Mouse (Mus musculus): ENCODE measurements at regions not wholly inside any gene's neighbourhood (a gene's known extent, or its start where the extent isn't known, plus 50 kb on each side); places are given as distances from the start of the nearest gene placed in this dataset.

GRCm38 (mm10) chr12:77742716-77743115, 451.3 kb upstream of the Gm6657 start:
- TF ChIP-seq POLR2A (IDR thresholded peaks at IDR 0.05; ENCODE audit: insufficient read depth, low read length) = no peak
- TF ChIP-seq CTCF (IDR thresholded peaks at IDR 0.05; ENCODE audit: low read depth, low read length) = no peak
- no peak for TF ChIP-seq EP300 (IDR thresholded peaks at IDR 0.05; ENCODE audit: insufficient read depth, low read depth, low read length)
- Histone ChIP-seq H3K4me3 (ENCODE audit: low read depth, low read length) (no peak overlapping the region), H3K9ac (ENCODE audit: low read depth, poor library complexity, severe bottlenecking) (no peak overlapping the region), H3K27me3 (ENCODE audit: control insufficient read depth, insufficient read depth, low read length, poor library complexity, severe bottlenecking) (no peaks in the 10 kb centered on the region), H3K36me3 (ENCODE audit: control insufficient read depth, insufficient read depth, low read length, poor library complexity, severe bottlenecking) (no peaks in the 10 kb centered on the region), H3K27ac (ENCODE audit: insufficient read depth, low read length) (no peak overlapping the region), H3K9me3 (replicated peaks; ENCODE audit: control insufficient read depth, insufficient read depth, low read length, poor library complexity, severe bottlenecking) (no peaks in the 10 kb centered on the region), H3K4me1 (ENCODE audit: control insufficient read depth, insufficient read depth, low read length) (no peaks in the 10 kb centered on the region)

GRCm38 (mm10) chr12:77749438-77750007, 444.5 kb upstream of the Gm6657 start:
- Histone ChIP-seq H3K27ac (ENCODE audit: insufficient read depth, low read length) (no peak overlapping the region), H3K27me3 (ENCODE audit: control insufficient read depth, insufficient read depth, low read length, poor library complexity, severe bottlenecking) (no peaks in the 10 kb centered on the region), H3K4me3 (ENCODE audit: low read depth, low read length) (no peak overlapping the region), H3K36me3 (ENCODE audit: control insufficient read depth, insufficient read depth, low read length, poor library complexity, severe bottlenecking) (no peaks in the 10 kb centered on the region), H3K4me1 (ENCODE audit: control insufficient read depth, insufficient read depth, low read length) (no peaks in the 10 kb centered on the region), H3K9ac (ENCODE audit: low read depth, poor library complexity, severe bottlenecking) (no peak overlapping the region), H3K9me3 (replicated peaks; ENCODE audit: control insufficient read depth, insufficient read depth, low read length, poor library complexity, severe bottlenecking) (no peaks in the 10 kb centered on the region)
- no peak for TF ChIP-seq EP300 (IDR thresholded peaks at IDR 0.05; ENCODE audit: insufficient read depth, low read depth, low read length)
- no peak for TF ChIP-seq POLR2A (IDR thresholded peaks at IDR 0.05; ENCODE audit: insufficient read depth, low read length)
- TF ChIP-seq CTCF (IDR thresholded peaks at IDR 0.05; ENCODE audit: low read depth, low read length) = no peak

GRCm38 (mm10) chr12:77752181-77752580, 441.9 kb upstream of the Gm6657 start:
- TF ChIP-seq CTCF (IDR thresholded peaks at IDR 0.05; ENCODE audit: low read depth, low read length) (no peak), EP300 (IDR thresholded peaks at IDR 0.05; ENCODE audit: insufficient read depth, low read depth, low read length) (no peak), POLR2A (IDR thresholded peaks at IDR 0.05; ENCODE audit: insufficient read depth, low read length) (no peak)
- no peak overlapping the region for H3K4me3 ChIP-seq (ENCODE audit: low read depth, low read length)
- H3K4me1 ChIP-seq (ENCODE audit: control insufficient read depth, insufficient read depth, low read length) = no peaks in the 10 kb centered on the region
- H3K36me3 ChIP-seq (ENCODE audit: control insufficient read depth, insufficient read depth, low read length, poor library complexity, severe bottlenecking) = no peaks in the 10 kb centered on the region
- H3K9me3 ChIP-seq (replicated peaks; ENCODE audit: control insufficient read depth, insufficient read depth, low read length, poor library complexity, severe bottlenecking) = no peaks in the 10 kb centered on the region
- H3K27ac ChIP-seq (ENCODE audit: insufficient read depth, low read length) = no peak overlapping the region
- no peaks in the 10 kb centered on the region for H3K27me3 ChIP-seq (ENCODE audit: control insufficient read depth, insufficient read depth, low read length, poor library complexity, severe bottlenecking)
- H3K9ac ChIP-seq (ENCODE audit: low read depth, poor library complexity, severe bottlenecking) = no peak overlapping the region

- Histone ChIP-seq H3K4me1 (ENCODE audit: control insufficient read depth, insufficient read depth, low read length) (no peaks in the 10 kb centered on the region), H3K27ac (ENCODE audit: insufficient read depth, low read length) (no peak overlapping the region), H3K27me3 (ENCODE audit: control insufficient read depth, insufficient read depth, low read length, poor library complexity, severe bottlenecking) (no peaks in the 10 kb centered on the region), H3K4me3 (ENCODE audit: low read depth, low read length) (no peak overlapping the region), H3K9ac (ENCODE audit: low read depth, poor library complexity, severe bottlenecking) (no peak overlapping the region), H3K9me3 (replicated peaks; ENCODE audit: control insufficient read depth, insufficient read depth, low read length, poor library complexity, severe bottlenecking) (no peaks in the 10 kb centered on the region), H3K36me3 (ENCODE audit: control insufficient read depth, insufficient read depth, low read length, poor library complexity, severe bottlenecking) (no peaks in the 10 kb centered on the region)
- no peak for TF ChIP-seq POLR2A (IDR thresholded peaks at IDR 0.05; ENCODE audit: insufficient read depth, low read length)
- no peak for TF ChIP-seq EP300 (IDR thresholded peaks at IDR 0.05; ENCODE audit: insufficient read depth, low read depth, low read length)
- TF ChIP-seq CTCF (IDR thresholded peaks at IDR 0.05; ENCODE audit: low read depth, low read length) = no peak
These were observed 438.0 kb upstream of the Gm6657 start for GRCm38 (mm10) chr12:77756021-77756420.

GRCm38 (mm10) chr12:77760976-77761375, 433.1 kb upstream of the Gm6657 start:
- Histone ChIP-seq H3K4me3 (ENCODE audit: low read depth, low read length) (no peak overlapping the region), H3K9ac (ENCODE audit: low read depth, poor library complexity, severe bottlenecking) (no peak overlapping the region), H3K27ac (ENCODE audit: insufficient read depth, low read length) (no peak overlapping the region), H3K4me1 (ENCODE audit: control insufficient read depth, insufficient read depth, low read length) (no peaks in the 10 kb centered on the region), H3K27me3 (ENCODE audit: control insufficient read depth, insufficient read depth, low read length, poor library complexity, severe bottlenecking) (no peaks in the 10 kb centered on the region), H3K36me3 (ENCODE audit: control insufficient read depth, insufficient read depth, low read length, poor library complexity, severe bottlenecking) (no peaks in the 10 kb centered on the region), H3K9me3 (replicated peaks; ENCODE audit: control insufficient read depth, insufficient read depth, low read length, poor library complexity, severe bottlenecking) (no peaks in the 10 kb centered on the region)
- TF ChIP-seq CTCF (IDR thresholded peaks at IDR 0.05; ENCODE audit: low read depth, low read length) (no peak), EP300 (IDR thresholded peaks at IDR 0.05; ENCODE audit: insufficient read depth, low read depth, low read length) (no peak), POLR2A (IDR thresholded peaks at IDR 0.05; ENCODE audit: insufficient read depth, low read length) (no peak)

GRCm38 (mm10) chr12:77776011-77776546, 418.0 kb upstream of the Gm6657 start:
- TF ChIP-seq POLR2A (IDR thresholded peaks at IDR 0.05; ENCODE audit: insufficient read depth, low read length) = no peak
- TF ChIP-seq EP300 (IDR thresholded peaks at IDR 0.05; ENCODE audit: insufficient read depth, low read depth, low read length) = no peak
- TF ChIP-seq CTCF (IDR thresholded peaks at IDR 0.05; ENCODE audit: low read depth, low read length) = no peak
- Histone ChIP-seq H3K27me3 (ENCODE audit: control insufficient read depth, insufficient read depth, low read length, poor library complexity, severe bottlenecking) (no peaks in the 10 kb centered on the region), H3K27ac (ENCODE audit: insufficient read depth, low read length) (no peak overlapping the region), H3K9ac (ENCODE audit: low read depth, poor library complexity, severe bottlenecking) (no peak overlapping the region), H3K9me3 (replicated peaks; ENCODE audit: control insufficient read depth, insufficient read depth, low read length, poor library complexity, severe bottlenecking) (no peaks in the 10 kb centered on the region), H3K4me3 (ENCODE audit: low read depth, low read length) (no peak overlapping the region), H3K36me3 (ENCODE audit: control insufficient read depth, insufficient read depth, low read length, poor library complexity, severe bottlenecking) (no peaks in the 10 kb centered on the region), H3K4me1 (ENCODE audit: control insufficient read depth, insufficient read depth, low read length) (no peaks in the 10 kb centered on the region)
